Mouse (Mus musculus) CH12.LX (cell line): ENCODE results near the gene Fam193a. TPM values are rescaled to one million over a fixed set of nuclear protein-coding genes. Genes with fewer than 3 reads are reported as not detected.
A peak's percentile ranks its signal among the peaks of the same experiment; 100 is the strongest.

ENCODE experiments used
- DNase-seq: peaks from one replicate; pipeline ENCODE4 v3.0.0-alpha.2; 2013; ENCODE audit errors: extremely low read depth
- H3K27ac ChIP-seq: 2 replicates; pipeline ENCODE4 v1.5.1; 2012; ENCODE audit warnings: low read depth, mild to moderate bottlenecking, control low read depth, moderate library complexity; ENCODE audit not compliant: insufficient read depth
- H3K27me3 ChIP-seq: replicated peaks from 2 replicates; pipeline ENCODE3; 2012; ENCODE audit warnings: inconsistent platforms
- H3K36me3 ChIP-seq, 2 experiments: replicated peaks in 1 of 2; 2 replicates each; pipeline versions ENCODE3 to v1.6.1; 2012; ENCODE audit warnings: inconsistent platforms in 1 of 2, low read length in 1 of 2, mild to moderate bottlenecking in 1 of 2, mixed read lengths in 1 of 2, moderate library complexity in 1 of 2; ENCODE audit not compliant: control insufficient read depth in 1 of 2, insufficient read depth in 1 of 2
- H3K4me1 ChIP-seq, 2 experiments: 2 replicates each; pipeline ENCODE4 v1.6.1; 2012; ENCODE audit warnings: inconsistent platforms in 1 of 2, moderate library complexity in 1 of 2; ENCODE audit not compliant: insufficient read depth in 2 of 2, control insufficient read depth in 1 of 2
- H3K4me2 ChIP-seq: 2 replicates; pipeline ENCODE4 v1.6.1; 2012; ENCODE audit warnings: low read depth, mild to moderate bottlenecking, control low read depth; ENCODE audit not compliant: poor library complexity, insufficient read depth, severe bottlenecking
- H3K4me3 ChIP-seq, 3 experiments: fragments of 150-350 bp in 1 of 3; sonication (generic) in 1 of 3; replicated peaks in 1 of 3; 2 replicates each; pipeline versions ENCODE3 to v1.5.1; 2011 to 2012; ENCODE audit warnings: low read depth in 2 of 3, low read length in 2 of 3, mild to moderate bottlenecking in 2 of 3, moderate library complexity in 2 of 3, control low read depth in 1 of 3, improper control_type of control experiment in 1 of 3, inconsistent platforms in 1 of 3, mixed read lengths in 1 of 3; ENCODE audit not compliant: poor library complexity in 1 of 3
- H3K79me2 ChIP-seq: replicated peaks from 2 replicates; pipeline ENCODE4 v1.6.1; 2012; ENCODE audit warnings: mild to moderate bottlenecking, moderate library complexity; ENCODE audit not compliant: control insufficient read depth, poor library complexity, insufficient read depth, severe bottlenecking; ENCODE audit errors: extremely low read depth
- H3K9ac ChIP-seq: 2 replicates; pipeline ENCODE4 v1.6.1; 2012; ENCODE audit warnings: low read depth, mild to moderate bottlenecking, control low read depth, moderate library complexity; ENCODE audit not compliant: insufficient read depth
- H3K9me3 ChIP-seq: replicated peaks from 2 replicates; pipeline ENCODE3; 2012; ENCODE audit warnings: low read length, inconsistent platforms, mixed read lengths
- BHLHE40 ChIP-seq: IDR thresholded peaks from 2 replicates; pipeline ENCODE4 v1.6.1; 2011; ENCODE audit warnings: mild to moderate bottlenecking, low read depth, low read length, improper control_type of control experiment
- CHD1 ChIP-seq: IDR thresholded peaks from 2 replicates; pipeline ENCODE4 v1.6.1; 2012; ENCODE audit warnings: low read depth, low read length, improper control_type of control experiment, inconsistent platforms
- ELF1 ChIP-seq: IDR thresholded peaks from 2 replicates; pipeline ENCODE4 v1.6.1; 2014; ENCODE audit warnings: low read depth, mild to moderate bottlenecking, inconsistent platforms, low read length, improper control_type of control experiment
- EP300 ChIP-seq: IDR thresholded peaks from 2 replicates; pipeline ENCODE4 v1.6.1; 2011; ENCODE audit warnings: low read length, improper control_type of control experiment
- ETS1 ChIP-seq: conservative IDR thresholded peaks from 2 replicates; pipeline ENCODE4 v1.6.1; 2012; ENCODE audit warnings: low read depth, mild to moderate bottlenecking, inconsistent platforms, low read length, improper control_type of control experiment, moderate library complexity
- IRF4 ChIP-seq: IDR thresholded peaks from 2 replicates; pipeline ENCODE4 v1.6.1; 2014; ENCODE audit warnings: low read depth, mild to moderate bottlenecking, inconsistent platforms, low read length, improper control_type of control experiment
- MAFK ChIP-seq: IDR thresholded peaks from 2 replicates; pipeline ENCODE4 v1.6.1; 2011; ENCODE audit warnings: low read length, improper control_type of control experiment; ENCODE audit not compliant: insufficient replicate concordance
- MAX ChIP-seq: IDR thresholded peaks from 2 replicates; pipeline ENCODE4 v1.6.1; 2011; ENCODE audit warnings: low read length, improper control_type of control experiment
- MAZ ChIP-seq: IDR thresholded peaks from 2 replicates; pipeline ENCODE4 v1.6.1; 2012; ENCODE audit warnings: low read depth, mild to moderate bottlenecking, inconsistent platforms, low read length, improper control_type of control experiment, moderate library complexity
- MEF2A ChIP-seq: IDR thresholded peaks from 2 replicates; pipeline ENCODE4 v1.6.1; 2014; ENCODE audit warnings: low read depth, mild to moderate bottlenecking, inconsistent platforms, low read length, improper control_type of control experiment, borderline replicate concordance
- MYC ChIP-seq: IDR thresholded peaks from 2 replicates; pipeline ENCODE4 v1.6.1; 2011; ENCODE audit warnings: low read depth, mild to moderate bottlenecking, improper control_type of control experiment, low read length
- NELFE ChIP-seq: IDR thresholded peaks from 2 replicates; pipeline ENCODE4 v1.6.1; 2011; ENCODE audit warnings: low read depth, low read length, improper control_type of control experiment
- NRF1 ChIP-seq: IDR thresholded peaks from 2 replicates; pipeline ENCODE4 v1.6.1; 2014; ENCODE audit warnings: low read depth, mild to moderate bottlenecking, inconsistent platforms, low read length, improper control_type of control experiment, moderate library complexity
- PAX5 ChIP-seq: IDR thresholded peaks from 2 replicates; pipeline ENCODE4 v1.6.1; 2012; ENCODE audit warnings: low read length, inconsistent platforms, mixed read lengths
- POLR2AphosphoS2 ChIP-seq: IDR thresholded peaks from 2 replicates; pipeline ENCODE4 v1.6.1; 2011; ENCODE audit warnings: low read depth, low read length, improper control_type of control experiment
- RAD21 ChIP-seq: IDR thresholded peaks from 2 replicates; pipeline ENCODE4 v1.6.1; 2011; ENCODE audit warnings: low read depth, mild to moderate bottlenecking, low read length, improper control_type of control experiment, moderate library complexity
- SIN3A ChIP-seq: IDR thresholded peaks from 2 replicates; pipeline ENCODE4 v1.6.1; 2012; ENCODE audit warnings: low read length, improper control_type of control experiment, inconsistent platforms
- TBP ChIP-seq: conservative IDR thresholded peaks from 2 replicates; pipeline ENCODE4 v1.6.1; 2011; ENCODE audit warnings: low read depth, low read length, improper control_type of control experiment
- TCF12 ChIP-seq: IDR thresholded peaks from 2 replicates; pipeline ENCODE4 v1.6.1; 2014; ENCODE audit warnings: low read depth, mild to moderate bottlenecking, inconsistent platforms, low read length, improper control_type of control experiment
- ZC3H11A ChIP-seq: IDR thresholded peaks from 2 replicates; pipeline ENCODE4 v1.6.1; 2012; ENCODE audit warnings: low read depth, mild to moderate bottlenecking, inconsistent platforms, low read length, improper control_type of control experiment
- ZKSCAN1 ChIP-seq: IDR thresholded peaks from 2 replicates; pipeline ENCODE4 v1.6.1; 2012; ENCODE audit warnings: low read depth, inconsistent platforms, low read length, improper control_type of control experiment, borderline replicate concordance
- ZMIZ1 ChIP-seq: IDR thresholded peaks from 2 replicates; pipeline ENCODE4 v1.6.1; 2012; ENCODE audit warnings: low read depth, mild to moderate bottlenecking, inconsistent platforms, low read length, improper control_type of control experiment
- ZNF384 ChIP-seq: IDR thresholded peaks from 2 replicates; pipeline ENCODE4 v1.6.1; 2012; ENCODE audit warnings: low read depth, low read length, improper control_type of control experiment, inconsistent platforms
- dilution Hi-C: fragments of 300-500 bp; cut with MboI; formaldehyde crosslinking; loops from 2 replicates; pipeline ENCODE4 v1.14.3; 2020; ENCODE audit warnings: low sequenced_read_pairs; ENCODE audit not compliant: extremely low pct_unique_long_range_greater_than_20kb, extremely low pct_ligation_motif_present
- in situ Hi-C: fragments of 300-500 bp; cut with MboI; formaldehyde crosslinking; loops from 3 replicates; pipeline ENCODE4 v1.14.3; 2019; ENCODE audit warnings: low sequenced_read_pairs, low pct_ligation_motif_present, low pct_unique_long_range_greater_than_20kb, mixed read lengths
- polyA plus RNA-seq: library from polyadenylated mRNA; unstranded; fragments of >175 nt; gene quantifications from 2 replicates; pipeline ENCODE4 v1.2.1, GENCODE M21; 2012; ENCODE audit warnings: low read depth; ENCODE audit not compliant: insufficient read length
- total RNA-seq, 2 experiments: library from RNA; depleted of rRNA; stranded (reverse); fragments of 300-350 nt in 1 of 2; fragments of >200 nt in 1 of 2; gene quantifications; 2 replicates each; pipeline ENCODE4 v1.2.3; 2012 to 2014

Gene Fam193a
- total and polyA plus RNA-seq, 3 experiments, result 3.6 to 19.0 (median 8.5) TPM

DNA sequence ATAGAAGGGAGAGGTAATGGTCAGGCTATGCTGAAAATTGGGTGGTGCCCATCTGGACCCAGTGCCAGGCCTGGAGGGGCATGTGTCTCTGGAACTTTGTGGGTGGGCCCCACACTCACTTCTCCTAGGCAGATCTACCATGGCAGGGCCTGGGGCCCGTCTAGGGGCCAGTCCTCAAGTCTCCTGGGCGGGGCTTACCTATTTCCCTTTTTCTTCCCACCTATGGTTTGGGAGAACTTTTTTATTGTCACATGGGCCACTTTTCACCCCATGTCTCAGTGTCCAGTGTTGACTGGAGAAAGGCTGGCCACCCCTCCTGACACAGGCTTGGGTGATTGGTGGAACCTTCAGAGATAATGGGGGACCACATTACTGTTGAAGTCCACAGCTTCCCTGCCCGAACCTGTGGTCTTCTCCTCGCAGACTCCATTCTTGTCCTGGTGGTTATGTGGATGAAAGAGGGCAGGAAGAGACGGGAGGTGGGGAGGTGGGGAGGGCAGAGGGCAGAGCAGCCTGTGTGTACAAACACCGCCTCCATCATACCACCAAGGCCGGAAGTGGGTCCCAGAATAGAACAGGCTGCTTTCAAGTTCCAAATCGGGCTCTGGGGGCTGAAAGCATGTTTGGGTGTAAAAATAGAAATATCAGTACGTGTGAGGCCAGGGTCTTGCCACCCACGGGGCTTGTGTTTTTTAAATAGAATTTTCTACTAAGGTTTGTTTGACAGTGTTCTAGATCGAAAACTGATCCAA is 150.9 kb downstream of the Fam193a start:
- dilution Hi-C loops, result no loop called here
- H3K27me3 ChIP-seq, result no peaks in the 10 kb centered on the region
- H3K79me2 ChIP-seq, result no peaks in the 10 kb centered on the region
- in situ Hi-C loops, result no loop called here
- peak overlapping the region; percentile 35; the same call in 1 of the 2 replicates for H3K4me2 ChIP-seq
- no peaks in the 10 kb centered on the region for H3K9me3 ChIP-seq
- no peak overlapping the region for H3K9ac ChIP-seq
- H3K27ac ChIP-seq, result peak overlapping the region; percentile 68
- no peak overlapping the region for H3K4me3 ChIP-seq
- peak; percentile 80 for DNase-seq
- TF ChIP-seq ZKSCAN1, result no peak
- TF ChIP-seq MAZ, result peak; percentile 89
- TF ChIP-seq BHLHE40, result peak; percentile 70
- TF ChIP-seq RAD21, result no peak
- TF ChIP-seq MAFK, result 0 out of 2 replicates have a peak, but pooled peaks have one; percentile 55
- TF ChIP-seq PAX5, result no peak
- TF ChIP-seq NELFE, result 0 out of 2 replicates have a peak, but pooled peaks have one; percentile 24
- TF ChIP-seq MEF2A, result peak; percentile 100
- TF ChIP-seq ZC3H11A, result no peak
- 0 out of 2 replicates have a peak, but pooled peaks have one; percentile 31 for TF ChIP-seq TBP
- TF ChIP-seq MAX, result 0 out of 2 replicates have a peak, but pooled peaks have one; percentile 19
- 0 out of 2 replicates have a peak, but pooled peaks have one; percentile 41 for TF ChIP-seq SIN3A
- TF ChIP-seq EP300, result peak; percentile 68; the same call in 1 of the 2 replicates
- 0 out of 2 replicates have a peak, but pooled peaks have one; percentile 6 for TF ChIP-seq NRF1
- peak; percentile 67 for TF ChIP-seq ELF1
- TF ChIP-seq ETS1, result peak; percentile 82
- TF ChIP-seq IRF4, result peak; percentile 69
- peak; percentile 46; the same call in 1 of the 2 replicates for TF ChIP-seq MYC
- H3K4me1 ChIP-seq, result peaks cover 32 to 54% of the 10 kb centered on the region in 2 experiments
- H3K36me3 ChIP-seq, result no peaks in the 10 kb centered on the region

GRCm38 (mm10) chr5:34521337-34521736 is 151.6 kb downstream of the Fam193a start:
- dilution Hi-C loops (no loop called here), in situ Hi-C loops (no loop called here)
- Histone ChIP-seq H3K4me2 (0 out of 2 replicates have a peak overlapping the region, but pooled peaks have one; percentile 4), H3K27ac (peak overlapping the region; percentile 62), H3K4me3 (no peak overlapping the region), H3K79me2 (no peaks in the 10 kb centered on the region), H3K36me3 (no peaks in the 10 kb centered on the region), H3K4me1 (peaks cover 33 to 56% of the 10 kb centered on the region in 2 experiments), H3K9me3 (no peaks in the 10 kb centered on the region), H3K27me3 (no peaks in the 10 kb centered on the region), H3K9ac (no peak overlapping the region)
- DNase-seq, result no peak
- TF ChIP-seq NRF1 (no peak), PAX5 (no peak), IRF4 (no peak), ETS1 (no peak), ZNF384 (no peak), POLR2AphosphoS2 (no peak), TCF12 (no peak), ZMIZ1 (no peak), MAX (no peak), CHD1 (no peak)
